Mouse (Mus musculus) forebrain, embryonic 15.5 days (tissue): ENCODE results near the gene Dclk2. TPM values are rescaled to one million over a fixed set of nuclear protein-coding genes. Genes with fewer than 3 reads are reported as not detected.
A peak's percentile ranks its signal among the peaks of the same experiment; 100 is the strongest.

Experiments used
- ATAC-seq: fragments of 200-750 bp; cut with Nextera tagmentation; replicated peaks from 2 replicates; pipeline ENCODE4 v1.8.0; 2017; ENCODE audit warnings: mild to moderate bottlenecking, moderate TSS enrichment, moderate library complexity
- H3K27ac ChIP-seq: fragments of 300-500 bp; sonication (generic); replicated peaks from 2 replicates; pipeline ENCODE4 v1.5.1; 2015; ENCODE audit warnings: mild to moderate bottlenecking, inconsistent platforms
- H3K27me3 ChIP-seq: fragments of 300-500 bp; sonication (generic); 2 replicates; pipeline ENCODE4 v1.6.1; 2015; ENCODE audit warnings: inconsistent platforms
- H3K36me3 ChIP-seq: fragments of 300-500 bp; sonication (generic); 2 replicates; pipeline ENCODE4 v1.6.1; 2015; ENCODE audit warnings: mild to moderate bottlenecking, inconsistent platforms
- H3K4me1 ChIP-seq: fragments of 300-500 bp; sonication (generic); 2 replicates; pipeline ENCODE4 v1.6.1; 2015; ENCODE audit warnings: inconsistent platforms
- H3K4me2 ChIP-seq: fragments of 300-500 bp; sonication (generic); replicated peaks from 2 replicates; pipeline ENCODE4 v1.6.1; 2015; ENCODE audit warnings: mild to moderate bottlenecking, inconsistent platforms
- H3K4me3 ChIP-seq: fragments of 300-500 bp; sonication (generic); 2 replicates; pipeline ENCODE4 v1.5.1; 2015; ENCODE audit warnings: mild to moderate bottlenecking, inconsistent platforms
- H3K9ac ChIP-seq: fragments of 300-500 bp; sonication (generic); replicated peaks from 2 replicates; pipeline ENCODE4 v1.6.1; 2015; ENCODE audit warnings: mild to moderate bottlenecking, inconsistent platforms
- H3K9me3 ChIP-seq: fragments of 300-500 bp; sonication (generic); 2 replicates; pipeline ENCODE4 v1.6.1; 2016; ENCODE audit warnings: inconsistent platforms
- WGBS: fragments of 180-500 bp; shearing (Covaris S2); methylation state at CpG from one replicate; pipeline ENCODE4 v1.1.7; 2015; ENCODE audit warnings: mixed read lengths; 5-methylcytosine and 5-hydroxymethylcytosine counted together
- polyA plus RNA-seq: library from polyadenylated mRNA; unstranded; fragments of >200 nt; fragmentation: Nextera tagmentation; extraction: Ambion mirVana; gene quantifications from 2 replicates; pipeline ENCODE4 v1.2.1, GENCODE M21; 2015

The Dclk2 gene
- polyA plus RNA-seq, 1 experiment from 2014 or later = 106 TPM

GRCm38 (mm10) chr3:86762036-86762415, 158.6 kb downstream of the Dclk2 start:
- 91% methylated on average over 6 of the region's 6 CpGs for WGBS
- Histone ChIP-seq H3K4me2 (no peak overlapping the region), H3K9ac (no peak overlapping the region), H3K27ac (no peak overlapping the region), H3K27me3 (no peaks in the 10 kb centered on the region), H3K9me3 (no peaks in the 10 kb centered on the region), H3K4me1 (no peaks in the 10 kb centered on the region), H3K36me3 (no peaks in the 10 kb centered on the region), H3K4me3 (no peak overlapping the region)
- peak; percentile 66 for ATAC-seq

- H3K9ac ChIP-seq = no peak overlapping the region
- H3K4me2 ChIP-seq = no peak overlapping the region
- no peaks in the 10 kb centered on the region for H3K36me3 ChIP-seq
- WGBS = 65% methylated on average over 9 of the region's 9 CpGs
- H3K4me1 ChIP-seq = no peaks in the 10 kb centered on the region
- no peak overlapping the region for H3K4me3 ChIP-seq
- H3K27ac ChIP-seq = no peak overlapping the region
- no peaks in the 10 kb centered on the region for H3K9me3 ChIP-seq
- peak; percentile 95 for ATAC-seq
- no peaks in the 10 kb centered on the region for H3K27me3 ChIP-seq
Observed at GRCm38 (mm10) chr3:86761095-86762035, 159.3 kb downstream of the Dclk2 start.

- ATAC-seq = no peak
- no peaks in the 10 kb centered on the region for H3K27me3 ChIP-seq
- H3K9ac ChIP-seq = no peak overlapping the region
- no peaks in the 10 kb centered on the region for H3K9me3 ChIP-seq
- WGBS = 64% methylated on average over 7 of the region's 7 CpGs
- no peak overlapping the region for H3K4me2 ChIP-seq
- no peaks in the 10 kb centered on the region for H3K36me3 ChIP-seq
- no peak overlapping the region for H3K4me3 ChIP-seq
- no peak overlapping the region for H3K27ac ChIP-seq
- H3K4me1 ChIP-seq = no peaks in the 10 kb centered on the region
Observed at GRCm38 (mm10) chr3:86760474-86760873, 160.2 kb downstream of the Dclk2 start.

- Histone ChIP-seq H3K36me3 (no peaks in the 10 kb centered on the region), H3K4me1 (no peaks in the 10 kb centered on the region), H3K9ac (no peak overlapping the region), H3K27me3 (0 out of 2 replicates have a peak, but pooled peaks cover 3% of the 10 kb centered on the region), H3K4me2 (no peak overlapping the region), H3K9me3 (no peaks in the 10 kb centered on the region), H3K27ac (no peak overlapping the region), H3K4me3 (no peak overlapping the region)
- ATAC-seq = no peak
- WGBS = 61% methylated on average over 8 of the region's 8 CpGs
Observed at GRCm38 (mm10) chr3:86759834-86760233, 160.8 kb downstream of the Dclk2 start.

GRCm38 (mm10) chr3:86759383-86759782, 161.3 kb downstream of the Dclk2 start:
- Histone ChIP-seq H3K27me3 (0 out of 2 replicates have a peak, but pooled peaks cover 4% of the 10 kb centered on the region), H3K4me3 (no peak overlapping the region), H3K27ac (no peak overlapping the region), H3K9me3 (no peaks in the 10 kb centered on the region), H3K9ac (no peak overlapping the region), H3K4me2 (no peak overlapping the region), H3K4me1 (no peaks in the 10 kb centered on the region), H3K36me3 (no peaks in the 10 kb centered on the region)
- no peak for ATAC-seq
- 83% methylated on average over 1 of the region's 1 CpGs for WGBS

GRCm38 (mm10) chr3:86758727-86759126, 161.9 kb downstream of the Dclk2 start:
- WGBS = 86% methylated on average over 6 of the region's 6 CpGs
- no peak for ATAC-seq
- Histone ChIP-seq H3K4me1 (no peaks in the 10 kb centered on the region), H3K27ac (no peak overlapping the region), H3K9ac (no peak overlapping the region), H3K36me3 (no peaks in the 10 kb centered on the region), H3K27me3 (0 out of 2 replicates have a peak, but pooled peaks cover 4% of the 10 kb centered on the region), H3K4me3 (no peak overlapping the region), H3K4me2 (no peak overlapping the region), H3K9me3 (no peaks in the 10 kb centered on the region)

- H3K4me2 ChIP-seq = no peak overlapping the region
- WGBS = 84% methylated on average over 1 of the region's 1 CpGs
Observed at GRCm38 (mm10) chr3:86756548-86756947, 164.1 kb downstream of the Dclk2 start.

GRCm38 (mm10) chr3:86754595-86755557, 165.8 kb downstream of the Dclk2 start:
- Histone ChIP-seq H3K9me3 (no peaks in the 10 kb centered on the region), H3K27ac (no peak overlapping the region), H3K27me3 (0 out of 2 replicates have a peak, but pooled peaks cover 4% of the 10 kb centered on the region), H3K36me3 (no peaks in the 10 kb centered on the region), H3K4me1 (peaks cover 6% of the 10 kb centered on the region), H3K4me2 (no peak overlapping the region), H3K9ac (no peak overlapping the region), H3K4me3 (no peak overlapping the region)
- 71% methylated on average over 14 of the region's 14 CpGs for WGBS
- ATAC-seq = no peak

More at GRCm38 (mm10) chr3:86756548-86756947, 164.1 kb downstream of the Dclk2 start:
- Histone ChIP-seq H3K4me3 (no peak overlapping the region), H3K9me3 (no peaks in the 10 kb centered on the region), H3K36me3 (no peaks in the 10 kb centered on the region), H3K27me3 (0 out of 2 replicates have a peak, but pooled peaks cover 4% of the 10 kb centered on the region), H3K4me1 (no peaks in the 10 kb centered on the region), H3K9ac (no peak overlapping the region), H3K27ac (no peak overlapping the region)
- ATAC-seq = no peak

- H3K27me3 ChIP-seq = 0 out of 2 replicates have a peak, but pooled peaks cover 4% of the 10 kb centered on the region
- H3K9me3 ChIP-seq = no peaks in the 10 kb centered on the region
- H3K9ac ChIP-seq = no peak overlapping the region
- peaks cover 6% of the 10 kb centered on the region for H3K4me1 ChIP-seq
- H3K36me3 ChIP-seq = no peaks in the 10 kb centered on the region
- no peak for ATAC-seq
- 82% methylated on average over 6 of the region's 6 CpGs for WGBS
- no peak overlapping the region for H3K4me2 ChIP-seq
- H3K27ac ChIP-seq = no peak overlapping the region
- H3K4me3 ChIP-seq = no peak overlapping the region
Observed at GRCm38 (mm10) chr3:86754178-86754577, 166.5 kb downstream of the Dclk2 start.

GRCm38 (mm10) chr3:86750652-86751051, 170.0 kb downstream of the Dclk2 start:
- Histone ChIP-seq H3K4me1 (peaks cover 22% of the 10 kb centered on the region), H3K27ac (no peak overlapping the region), H3K4me2 (0 out of 2 replicates have a peak overlapping the region, but pooled peaks have one; percentile 6), H3K4me3 (no peak overlapping the region), H3K27me3 (0 out of 2 replicates have a peak, but pooled peaks cover 4% of the 10 kb centered on the region), H3K9ac (no peak overlapping the region), H3K36me3 (no peaks in the 10 kb centered on the region), H3K9me3 (no peaks in the 10 kb centered on the region)
- no peak for ATAC-seq
- 22% methylated on average over 7 of the region's 7 CpGs for WGBS

- no peaks in the 10 kb centered on the region for H3K36me3 ChIP-seq
- WGBS = 16% methylated on average over 10 of the region's 10 CpGs
- no peaks in the 10 kb centered on the region for H3K9me3 ChIP-seq
- peak; percentile 89 for ATAC-seq
- H3K4me1 ChIP-seq = peaks cover 28% of the 10 kb centered on the region
- H3K9ac ChIP-seq = no peak overlapping the region; the same call in 1 of the 2 replicates
- H3K4me2 ChIP-seq = peak overlapping the region; percentile 15; the same call in 1 of the 2 replicates
- H3K27me3 ChIP-seq = no peaks in the 10 kb centered on the region
- H3K4me3 ChIP-seq = no peak overlapping the region
- peak overlapping the region; percentile 50 for H3K27ac ChIP-seq
Observed at GRCm38 (mm10) chr3:86745769-86746512, 174.7 kb downstream of the Dclk2 start.
